Mouse (Mus musculus): ENCODE results near the gene Med11.

DNA sequence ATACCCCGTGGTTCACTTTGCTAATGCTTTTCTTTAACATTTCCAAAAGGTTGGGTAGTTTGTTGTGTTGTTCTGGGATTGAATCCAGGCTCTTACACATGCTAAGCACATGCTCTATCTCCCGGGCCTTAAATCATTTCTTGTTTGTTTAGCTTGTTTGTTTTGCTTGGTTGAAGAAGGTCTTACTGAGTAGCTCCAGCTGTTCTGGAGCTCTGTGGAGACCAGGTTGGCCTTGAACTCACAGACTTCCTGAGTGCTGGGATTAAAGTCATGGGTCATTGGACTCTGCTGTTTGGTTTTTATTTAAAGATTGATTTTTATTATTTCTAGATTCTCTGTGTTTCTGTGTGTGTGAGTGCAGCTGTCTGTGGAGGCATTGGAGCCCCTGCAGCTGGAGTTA lies 33.8 kb downstream of the Med11 start:
- TF ChIP-seq GATA1 (IDR thresholded peaks at IDR 0.05; ENCODE audit: low read length) (no peak), TAL1 (IDR thresholded peaks at IDR 0.05; ENCODE audit: low read length) (no peak)
